Mouse (Mus musculus) MEL (cell line): ENCODE measurements around the gene Smpd3. TPM values are rescaled to one million over a fixed set of nuclear protein-coding genes. Genes with fewer than 3 reads are reported as not detected.

Experiments
- DNase-seq: peaks from one replicate; pipeline ENCODE4 v3.0.0; 2011; ENCODE audit warnings: low read depth, low spot score
- H3K27ac ChIP-seq: 2 replicates; pipeline ENCODE4 v1.5.1; 2012; ENCODE audit warnings: low read depth, mild to moderate bottlenecking, control low read depth, low read length, moderate library complexity; ENCODE audit not compliant: control insufficient read depth
- H3K27me3 ChIP-seq, 2 experiments: fragments of 150-350 bp in 1 of 2; sonication (generic) in 1 of 2; 2 replicates each; pipeline ENCODE4 v1.6.1; 2012; ENCODE audit warnings: low read length in 2 of 2, mild to moderate bottlenecking in 2 of 2, improper control_type of control experiment in 1 of 2, moderate library complexity in 1 of 2; ENCODE audit not compliant: insufficient read depth in 2 of 2, control insufficient read depth in 1 of 2
- H3K36me3 ChIP-seq, 2 experiments: 2 replicates each; pipeline ENCODE4 v1.6.1; 2012 to 2014; ENCODE audit warnings: low read length in 2 of 2, improper control_type of control experiment in 1 of 2, inconsistent platforms in 1 of 2, mild to moderate bottlenecking in 1 of 2; ENCODE audit not compliant: insufficient read depth in 2 of 2, control insufficient read depth in 1 of 2
- H3K4me1 ChIP-seq, 2 experiments: fragments of 150-350 bp in 1 of 2; sonication (generic) in 1 of 2; 2 replicates each; pipeline ENCODE4 v1.6.1; 2012; ENCODE audit warnings: low read length in 2 of 2, improper control_type of control experiment in 1 of 2, mild to moderate bottlenecking in 1 of 2; ENCODE audit not compliant: insufficient read depth in 2 of 2, control insufficient read depth in 1 of 2
- H3K4me3 ChIP-seq, 2 experiments: fragments of 150-350 bp in 1 of 2; sonication (generic) in 1 of 2; 2 replicates each; pipeline ENCODE4 v1.5.1; 2012; ENCODE audit warnings: low read depth in 2 of 2, low read length in 2 of 2, mild to moderate bottlenecking in 2 of 2, moderate library complexity in 2 of 2, control low read depth in 1 of 2, improper control_type of control experiment in 1 of 2; ENCODE audit not compliant: control insufficient read depth in 1 of 2, insufficient read depth in 1 of 2
- H3K79me2 ChIP-seq: 2 replicates; pipeline ENCODE4 v1.6.1; 2012; ENCODE audit warnings: mild to moderate bottlenecking, low read length, moderate library complexity; ENCODE audit not compliant: control insufficient read depth, poor library complexity, insufficient read depth
- H3K9ac ChIP-seq: 2 replicates; pipeline ENCODE4 v1.6.1; 2012; ENCODE audit warnings: low read depth, mild to moderate bottlenecking, control low read depth, low read length, moderate library complexity; ENCODE audit not compliant: control insufficient read depth, poor library complexity, severe bottlenecking
- H3K9me3 ChIP-seq: fragments of 150-350 bp; sonication (generic); replicated peaks from 2 replicates; pipeline ENCODE4 v1.6.1; 2012; ENCODE audit warnings: mild to moderate bottlenecking, low read length, improper control_type of control experiment, moderate library complexity; ENCODE audit not compliant: insufficient read depth
- BHLHE40 ChIP-seq: IDR thresholded peaks from 2 replicates; pipeline ENCODE4 v1.6.1; 2012; ENCODE audit warnings: low read depth, mild to moderate bottlenecking, inconsistent platforms, low read length, improper control_type of control experiment, borderline replicate concordance
- CHD1 ChIP-seq: IDR thresholded peaks from 2 replicates; pipeline ENCODE4 v1.6.1; 2012; ENCODE audit warnings: low read depth, mild to moderate bottlenecking, inconsistent platforms, low read length, improper control_type of control experiment
- E2F4 ChIP-seq: IDR thresholded peaks from 2 replicates; pipeline ENCODE4 v1.6.1; 2011; ENCODE audit warnings: low read depth, low read length, improper control_type of control experiment, borderline replicate concordance
- ELF1 ChIP-seq: IDR thresholded peaks from 2 replicates; pipeline ENCODE4 v1.6.1; 2014; ENCODE audit warnings: low read depth, mild to moderate bottlenecking, inconsistent platforms, low read length, improper control_type of control experiment, moderate library complexity
- ETS1 ChIP-seq: IDR thresholded peaks from 2 replicates; pipeline ENCODE4 v1.6.1; 2012; ENCODE audit warnings: low read depth, mild to moderate bottlenecking, inconsistent platforms, low read length, improper control_type of control experiment, moderate library complexity
- GABPA ChIP-seq: IDR thresholded peaks from 2 replicates; pipeline ENCODE4 v1.6.1; 2012; ENCODE audit warnings: low read depth, mild to moderate bottlenecking, inconsistent platforms, low read length, improper control_type of control experiment, moderate library complexity
- GATA1 ChIP-seq: IDR thresholded peaks from 2 replicates; pipeline ENCODE4 v1.6.1; 2011; ENCODE audit warnings: low read depth, low read length, improper control_type of control experiment
- KAT2A ChIP-seq: conservative IDR thresholded peaks from 2 replicates; pipeline ENCODE4 v1.6.1; 2012; ENCODE audit warnings: low read depth, low read length, improper control_type of control experiment, inconsistent platforms
- MAX ChIP-seq: IDR thresholded peaks from 2 replicates; pipeline ENCODE4 v1.6.1; 2011; ENCODE audit warnings: low read length, improper control_type of control experiment
- MAZ ChIP-seq: IDR thresholded peaks from 2 replicates; pipeline ENCODE4 v1.6.1; 2012; ENCODE audit warnings: low read depth, mild to moderate bottlenecking, inconsistent platforms, low read length, improper control_type of control experiment
- MXI1 ChIP-seq: IDR thresholded peaks from 2 replicates; pipeline ENCODE4 v1.6.1; 2011; ENCODE audit warnings: mild to moderate bottlenecking, low read depth, low read length, improper control_type of control experiment
- MYB ChIP-seq: IDR thresholded peaks from 2 replicates; pipeline ENCODE4 v1.6.1; 2011; ENCODE audit warnings: mild to moderate bottlenecking, low read depth, low read length, improper control_type of control experiment
- NRF1 ChIP-seq: IDR thresholded peaks from 2 replicates; pipeline ENCODE4 v1.6.1; 2014; ENCODE audit warnings: low read depth, mild to moderate bottlenecking, inconsistent platforms, low read length, improper control_type of control experiment, moderate library complexity; ENCODE audit not compliant: poor library complexity, insufficient read depth, severe bottlenecking
- POLR2A ChIP-seq, 2 experiments: IDR thresholded peaks; 2 replicates each; pipeline ENCODE4 v1.6.1; 2011 to 2012; ENCODE audit warnings: low read length in 2 of 2, mild to moderate bottlenecking in 2 of 2, control low read depth in 1 of 2, improper control_type of control experiment in 1 of 2, low read depth in 1 of 2, moderate library complexity in 1 of 2; ENCODE audit not compliant: control insufficient read depth in 1 of 2, insufficient read depth in 1 of 2, poor library complexity in 1 of 2
- POLR2AphosphoS2 ChIP-seq: IDR thresholded peaks from 2 replicates; pipeline ENCODE4 v1.6.1; 2011; ENCODE audit warnings: low read length, improper control_type of control experiment
- POLR2AphosphoS5 ChIP-seq: IDR thresholded peaks from 2 replicates; pipeline ENCODE4 v1.6.1; 2012; ENCODE audit warnings: low read depth, borderline replicate concordance, mild to moderate bottlenecking, inconsistent platforms, low read length, moderate library complexity, mixed read lengths
- RAD21 ChIP-seq: IDR thresholded peaks from 2 replicates; pipeline ENCODE4 v1.6.1; 2011; ENCODE audit warnings: mild to moderate bottlenecking, low read depth, low read length, improper control_type of control experiment
- RCOR1 ChIP-seq: IDR thresholded peaks from 2 replicates; pipeline ENCODE4 v1.6.1; 2012; ENCODE audit warnings: low read depth, mild to moderate bottlenecking, inconsistent platforms, low read length, improper control_type of control experiment
- SIN3A ChIP-seq: IDR thresholded peaks from 2 replicates; pipeline ENCODE4 v1.6.1; 2012; ENCODE audit warnings: low read length, improper control_type of control experiment, inconsistent platforms
- TAL1 ChIP-seq: IDR thresholded peaks from 2 replicates; pipeline ENCODE4 v1.6.1; 2012; ENCODE audit warnings: mild to moderate bottlenecking, inconsistent platforms, low read length, moderate library complexity, mixed read lengths
- UBTF ChIP-seq: IDR thresholded peaks from 2 replicates; pipeline ENCODE4 v1.6.1; 2012; ENCODE audit warnings: low read depth, mild to moderate bottlenecking, inconsistent platforms, low read length, improper control_type of control experiment, moderate library complexity, borderline replicate concordance; ENCODE audit not compliant: insufficient read depth
- USF1 ChIP-seq: IDR thresholded peaks from 2 replicates; pipeline ENCODE4 v1.6.1; 2014; ENCODE audit warnings: low read depth, mild to moderate bottlenecking, inconsistent platforms, low read length, improper control_type of control experiment, moderate library complexity
- ZKSCAN1 ChIP-seq: IDR thresholded peaks from 2 replicates; pipeline ENCODE4 v1.6.1; 2012; ENCODE audit warnings: low read depth, mild to moderate bottlenecking, inconsistent platforms, low read length, improper control_type of control experiment, moderate library complexity
- ZMIZ1 ChIP-seq: IDR thresholded peaks from 2 replicates; pipeline ENCODE4 v1.6.1; 2012; ENCODE audit warnings: low read depth, mild to moderate bottlenecking, inconsistent platforms, low read length, improper control_type of control experiment, moderate library complexity
- polyA plus RNA-seq, 2 experiments: library from polyadenylated mRNA; stranded (reverse) in 1 of 2; unstranded in 1 of 2; fragments of >175 nt in 1 of 2; fragments of >200 nt in 1 of 2; gene quantifications; 2 replicates each; pipeline versions ENCODE4 v1.2.1 to v1.2.4; 2012; ENCODE audit warnings: low replicate concordance in 2 of 2, low read depth in 1 of 2; ENCODE audit not compliant: insufficient read length in 2 of 2, insufficient read depth in 1 of 2, missing spikeins in 1 of 2
- total RNA-seq: library from RNA; depleted of rRNA; stranded (reverse); fragments of 300-350 nt; gene quantifications from 2 replicates; pipeline ENCODE4 v1.2.3, GENCODE M21; 2012

The Smpd3 gene
- total and polyA plus RNA-seq, 3 experiments = 0.04 to 0.08 TPM; not detected in 1

DNA sequence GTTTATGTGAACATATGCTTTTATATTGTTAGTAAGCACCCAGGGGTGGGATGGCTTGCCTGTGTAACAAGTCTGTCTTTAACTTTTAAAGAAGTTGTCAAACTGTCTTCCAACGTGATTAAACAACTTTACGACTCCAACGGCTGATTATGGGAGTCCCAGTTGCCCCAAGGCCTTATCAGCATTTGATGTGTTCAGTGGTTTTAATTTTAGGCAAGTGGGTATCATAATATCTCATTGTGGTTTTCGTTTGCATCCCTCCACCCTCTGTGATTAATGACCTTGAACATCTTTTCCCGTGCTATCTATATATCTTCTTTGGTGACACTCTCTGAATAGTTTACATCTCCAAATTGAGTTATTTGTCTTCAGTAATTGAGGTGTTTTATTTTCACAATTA is 27.0 kb upstream of the Smpd3 start (continued):
- 0 out of 2 replicates have a peak, but pooled peaks have one; percentile 14 for TF ChIP-seq KAT2A
- TF ChIP-seq RAD21 = no peak
- TF ChIP-seq ELF1 = no peak
- no peak for TF ChIP-seq GABPA
- 0 out of 2 replicates have a peak, but pooled peaks have one; percentile 39 for TF ChIP-seq MXI1
- TF ChIP-seq USF1 = no peak
- TF ChIP-seq MYB = peak; percentile 81
- TF ChIP-seq POLR2A (IDR thresholded peaks at IDR 0.05; ENCODE audit: control insufficient read depth in 1 of 2, insufficient read depth in 1 of 2, low read depth in 1 of 2, low read length in 2 of 2, poor library complexity in 1 of 2) = no peak
- TF ChIP-seq TAL1 = no peak
- peak; percentile 84 for TF ChIP-seq GATA1
- TF ChIP-seq SIN3A = peak; percentile 74
- TF ChIP-seq RCOR1 = peak; percentile 92
- no peak for TF ChIP-seq ZMIZ1
- TF ChIP-seq CHD1 = no peak
- TF ChIP-seq UBTF = no peak
- no peak for TF ChIP-seq ZKSCAN1
- TF ChIP-seq MAZ = no peak

DNA sequence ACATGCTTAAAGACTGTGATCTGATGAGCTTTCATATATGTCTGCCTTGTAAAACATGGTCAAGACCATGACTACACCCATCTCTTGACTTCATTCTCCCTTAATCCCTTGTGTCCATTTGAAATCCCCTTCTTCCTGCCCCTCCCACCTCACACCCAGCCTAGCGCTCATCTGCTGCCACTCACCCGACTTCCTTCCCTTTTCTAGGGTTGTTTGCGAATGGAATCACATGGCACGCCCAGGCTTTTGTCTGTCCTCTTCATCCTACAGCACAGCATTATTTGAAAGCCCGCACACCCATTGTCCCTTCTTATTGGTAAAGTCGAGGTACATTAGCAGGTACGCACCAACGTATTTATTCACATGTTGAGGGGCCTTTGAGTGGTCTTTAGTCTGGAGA is 26.5 kb upstream of the Smpd3 start:
- Histone ChIP-seq H3K4me3 (no peak overlapping the region), H3K9ac (no peak overlapping the region), H3K79me2 (no peaks in the 10 kb centered on the region), H3K27ac (peak overlapping the region; percentile 50; the same call in 1 of the 2 replicates), H3K27me3 (peaks cover under 1 to 5% of the 10 kb centered on the region in 2 experiments; a peak in 2 of 4 replicates), H3K9me3 (no peaks in the 10 kb centered on the region), H3K4me1 (peaks cover 8 to 13% of the 10 kb centered on the region in 2 experiments), H3K36me3 (peaks cover 0 to 11% of the 10 kb centered on the region in 2 experiments; a peak in 2 of 4 replicates)
- TF ChIP-seq E2F4 (no peak), CHD1 (no peak), USF1 (peak; percentile 60; the same call in 1 of the 2 replicates), MAX (peak; percentile 18; the same call in 1 of the 2 replicates), NRF1 (no peak), SIN3A (no peak), POLR2AphosphoS2 (no peak), POLR2AphosphoS5 (no peak), BHLHE40 (peak; percentile 93), TAL1 (no peak), MAZ (no peak), POLR2A (IDR thresholded peaks at IDR 0.05; ENCODE audit: control insufficient read depth in 1 of 2, insufficient read depth in 1 of 2, low read depth in 1 of 2, low read length in 2 of 2, poor library complexity in 1 of 2) (no peak), ETS1 (peak; percentile 34; the same call in 1 of the 2 replicates)
- peak; percentile 64 for DNase-seq
